Mouse (Mus musculus) stomach, postnatal 0 days (tissue): ENCODE results near the gene Ttc13. TPM values are rescaled to one million over a fixed set of nuclear protein-coding genes. Genes with fewer than 3 reads are reported as not detected.
A peak's percentile ranks its signal among the peaks of the same experiment; 100 is the strongest.

Source experiments
- ATAC-seq: fragments of 200-750 bp; cut with Nextera tagmentation; 2 replicates; pipeline ENCODE4 v1.8.0; 2017; ENCODE audit not compliant: low FRiP score, low TSS enrichment
- DNase-seq: peaks from one replicate; pipeline ENCODE4 v3.0.0-alpha.2; 2016; ENCODE audit warnings: low spot score
- H3K27ac ChIP-seq: fragments of 300-500 bp; sonication (generic); replicated peaks from 2 replicates; pipeline ENCODE4 v1.5.1; 2014; ENCODE audit warnings: mild to moderate bottlenecking, control low read depth
- H3K27me3 ChIP-seq: fragments of 300-500 bp; sonication (generic); 2 replicates; pipeline ENCODE4 v1.6.1; 2014; ENCODE audit warnings: low read length; ENCODE audit not compliant: control insufficient read depth, insufficient read depth
- H3K36me3 ChIP-seq: fragments of 300-500 bp; sonication (generic); 2 replicates; pipeline ENCODE4 v1.6.1; 2014; ENCODE audit warnings: low read length, mixed read lengths; ENCODE audit not compliant: control insufficient read depth, insufficient read depth
- H3K4me1 ChIP-seq: fragments of 300-500 bp; sonication (generic); replicated peaks from 2 replicates; pipeline ENCODE4 v1.6.1; 2014; ENCODE audit warnings: antibody characterized with exemption; ENCODE audit not compliant: control insufficient read depth, insufficient read depth
- H3K4me2 ChIP-seq: fragments of 300-500 bp; sonication (generic); replicated peaks from 2 replicates; pipeline ENCODE4 v1.6.1; 2014; ENCODE audit warnings: low read depth, mild to moderate bottlenecking, control low read depth, moderate library complexity
- H3K4me3 ChIP-seq: fragments of 300-500 bp; sonication (generic); 2 replicates; pipeline ENCODE4 v1.5.1; 2014; ENCODE audit warnings: low read depth, low read length, control low read depth
- H3K9ac ChIP-seq: fragments of 300-500 bp; sonication (generic); 2 replicates; pipeline ENCODE4 v1.6.1; 2014; ENCODE audit warnings: mild to moderate bottlenecking, low read length, control low read depth, mixed read lengths
- H3K9me3 ChIP-seq: fragments of 300-500 bp; sonication (generic); 2 replicates; pipeline ENCODE4 v1.6.1; 2016; ENCODE audit warnings: low read length; ENCODE audit not compliant: control insufficient read depth
- CTCF ChIP-seq: IDR thresholded peaks from 2 replicates; pipeline ENCODE4 v1.5.1; 2016; ENCODE audit warnings: antibody characterized with exemption, low read depth, mild to moderate bottlenecking, moderate library complexity
- EP300 ChIP-seq: optimal IDR thresholded peaks from 2 replicates; pipeline ENCODE3; 2016; ENCODE audit warnings: antibody characterized with exemption
- WGBS: fragments of 180-500 bp; shearing (Covaris S2); extraction: QIAGEN DNeasy Blood & Tissue Kit; methylation state at CpG from one replicate; pipeline ENCODE4 v1.1.7; 2014; 5-methylcytosine and 5-hydroxymethylcytosine counted together
- polyA plus RNA-seq: library from polyadenylated mRNA; unstranded; fragments of >200 nt; fragmentation: Nextera tagmentation; extraction: Ambion mirVana; gene quantifications from 2 replicates; pipeline ENCODE4 v1.2.1, GENCODE M21; 2015

Ttc13 gene
- polyA plus RNA-seq, 1 experiment from 2014 or later, result 18.7 TPM

DNA sequence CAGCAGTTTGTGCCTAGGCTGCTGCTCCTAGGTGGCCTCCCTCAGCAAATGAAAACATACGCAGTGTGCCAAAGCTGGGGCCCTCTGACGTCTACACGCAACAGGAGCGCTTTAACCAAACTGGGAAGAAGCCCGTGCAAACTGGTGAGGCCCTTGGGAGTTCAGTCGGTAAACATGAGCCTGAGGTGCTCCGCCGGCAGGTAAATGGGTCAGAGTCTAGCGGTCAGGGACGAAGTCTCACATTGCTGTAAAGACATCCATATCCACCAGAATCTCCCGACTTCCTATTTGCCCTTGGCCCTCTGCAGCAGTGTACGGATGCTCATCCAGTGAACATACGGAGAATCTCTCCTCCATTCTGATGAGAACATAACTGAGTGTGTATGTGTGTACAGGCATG lies 24.9 kb upstream of the Ttc13 start:
- H3K9me3 ChIP-seq, result no peaks in the 10 kb centered on the region
- H3K9ac ChIP-seq, result no peak overlapping the region
- H3K4me1 ChIP-seq, result no peaks in the 10 kb centered on the region
- no peak overlapping the region for H3K4me2 ChIP-seq
- no peak overlapping the region for H3K4me3 ChIP-seq
- no peaks in the 10 kb centered on the region for H3K27me3 ChIP-seq
- H3K36me3 ChIP-seq, result no peaks in the 10 kb centered on the region
- H3K27ac ChIP-seq, result no peak overlapping the region
- TF ChIP-seq EP300, result no peak
- no peak for TF ChIP-seq CTCF
- DNase-seq, result no peak
- no peak for ATAC-seq
- WGBS, result 45% methylated on average over 13 of the region's 13 CpGs

DNA sequence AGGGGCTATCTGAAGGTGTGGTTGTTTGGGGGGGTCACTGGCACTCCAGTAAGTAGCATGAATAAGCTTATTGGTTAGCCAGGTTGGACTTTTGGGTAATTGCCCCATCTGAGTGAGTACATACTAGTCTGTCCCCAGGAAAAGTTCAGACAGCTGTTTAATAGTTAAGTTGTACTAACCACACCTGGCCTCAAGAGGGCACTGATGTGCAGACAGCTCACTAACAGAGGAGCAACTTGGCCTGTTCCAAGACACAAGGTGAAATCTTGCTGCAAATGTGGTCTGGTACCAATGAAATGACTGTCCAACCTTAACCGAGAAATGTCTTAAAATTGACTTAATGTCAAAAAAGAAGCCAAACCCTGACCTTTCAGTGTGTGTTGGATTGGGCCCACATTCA lies 17.5 kb upstream of the Ttc13 start:
- ATAC-seq (no peak), DNase-seq (peak; percentile 50)
- Histone ChIP-seq H3K9ac (no peak overlapping the region), H3K27me3 (no peaks in the 10 kb centered on the region), H3K4me1 (no peaks in the 10 kb centered on the region), H3K9me3 (no peaks in the 10 kb centered on the region), H3K4me3 (no peak overlapping the region), H3K4me2 (no peak overlapping the region), H3K27ac (no peak overlapping the region), H3K36me3 (0 out of 2 replicates have a peak, but pooled peaks cover 3% of the 10 kb centered on the region)
- TF ChIP-seq CTCF (peak; percentile 80), EP300 (no peak)
- 59% methylated on average over 1 of the region's 1 CpGs for WGBS

DNA sequence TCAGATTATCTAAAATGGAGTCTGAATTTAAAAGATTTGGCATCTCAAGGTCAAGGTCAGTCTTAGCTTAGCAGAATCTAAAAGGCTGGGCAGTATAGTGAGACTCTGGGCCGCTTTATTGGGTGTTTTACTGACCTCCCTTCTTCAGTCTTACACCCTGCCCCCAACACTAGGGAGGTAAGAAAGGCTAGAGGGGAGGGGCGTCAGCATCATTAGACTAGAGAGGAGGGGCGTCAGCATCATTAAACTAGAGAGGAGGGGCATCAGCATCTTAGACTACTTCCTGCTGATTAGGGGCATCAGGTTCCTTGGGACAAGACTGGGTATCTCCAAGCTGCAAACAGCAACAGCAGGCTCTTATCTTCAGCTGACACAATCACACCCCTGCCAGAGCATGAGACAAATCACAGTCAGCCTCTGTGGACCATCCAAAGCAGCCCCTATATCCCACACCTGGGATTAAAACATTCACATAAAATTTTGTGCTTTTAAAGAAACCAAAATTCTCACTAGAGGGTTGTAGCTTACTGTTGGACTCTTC lies 13.7 kb upstream of the Ttc13 start:
- Histone ChIP-seq H3K27me3 (no peaks in the 10 kb centered on the region), H3K9ac (no peak overlapping the region), H3K4me1 (no peaks in the 10 kb centered on the region), H3K36me3 (peaks cover 19% of the 10 kb centered on the region), H3K9me3 (no peaks in the 10 kb centered on the region), H3K27ac (no peak overlapping the region), H3K4me2 (no peak overlapping the region), H3K4me3 (no peak overlapping the region)
- no peak for ATAC-seq
- TF ChIP-seq EP300 (no peak), CTCF (no peak)
- WGBS, result 66% methylated on average over 3 of the region's 3 CpGs
- no peak for DNase-seq

DNA sequence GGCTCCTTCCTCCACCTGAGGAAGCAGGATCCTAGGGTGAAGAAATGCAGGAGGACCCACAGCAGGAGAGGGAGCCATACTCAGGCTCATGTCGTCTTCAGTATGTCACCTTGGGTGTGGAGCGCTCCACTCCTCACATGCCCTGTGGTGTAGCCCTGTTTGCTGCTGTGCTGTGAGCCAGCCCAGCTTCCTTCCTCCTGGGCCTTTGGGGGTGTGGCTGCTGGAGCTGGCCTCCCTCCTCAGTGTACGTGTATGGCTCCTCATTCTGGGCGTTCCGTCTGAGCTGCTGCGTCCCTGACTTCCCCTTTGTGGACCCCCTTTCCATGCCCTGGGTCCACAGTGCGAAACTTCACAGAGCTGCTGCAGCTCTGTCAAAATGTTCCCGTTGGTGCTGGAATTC lies 11.0 kb upstream of the Ttc13 start:
- TF ChIP-seq CTCF (no peak), EP300 (no peak)
- 82% methylated on average over 8 of the region's 8 CpGs for WGBS
- Histone ChIP-seq H3K4me3 (no peak overlapping the region), H3K4me1 (no peaks in the 10 kb centered on the region), H3K4me2 (no peak overlapping the region), H3K27me3 (no peaks in the 10 kb centered on the region), H3K36me3 (peaks cover 19% of the 10 kb centered on the region), H3K27ac (no peak overlapping the region), H3K9ac (no peak overlapping the region), H3K9me3 (no peaks in the 10 kb centered on the region)
- DNase-seq (no peak), ATAC-seq (0 out of 2 replicates have a peak, but pooled peaks have one; percentile 13)

DNA sequence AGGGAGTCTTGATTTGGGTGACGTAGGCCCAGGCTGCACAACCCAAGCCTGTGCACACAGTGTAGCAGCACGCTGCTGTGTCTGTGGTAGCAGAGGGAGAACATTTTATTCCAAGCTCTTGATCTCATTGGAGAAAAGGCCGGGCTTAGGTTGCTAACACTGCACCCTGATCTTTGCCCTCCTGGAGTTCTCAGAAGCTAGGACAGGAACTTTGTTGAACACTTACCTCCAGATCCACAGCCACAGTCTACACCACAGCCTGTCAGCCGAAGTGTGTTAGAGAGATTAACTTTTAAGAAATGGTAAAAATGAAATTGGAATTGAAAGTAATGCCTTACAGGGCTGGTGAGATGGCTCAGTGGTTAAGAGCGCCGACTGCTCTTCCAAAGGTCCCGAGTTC lies 2.5 kb upstream of the Ttc13 start:
- H3K4me3 ChIP-seq, result no peak overlapping the region
- WGBS, result 93% methylated on average over 7 of the region's 7 CpGs
- H3K27me3 ChIP-seq, result no peaks in the 10 kb centered on the region
- H3K9ac ChIP-seq, result no peak overlapping the region
- no peak overlapping the region for H3K4me2 ChIP-seq
- ATAC-seq (no peak), DNase-seq (no peak)
- no peaks in the 10 kb centered on the region; the same call in none of the 2 replicates for H3K36me3 ChIP-seq
- no peaks in the 10 kb centered on the region for H3K9me3 ChIP-seq
- no peak overlapping the region for H3K27ac ChIP-seq
- TF ChIP-seq EP300 (no peak), CTCF (no peak)
- H3K4me1 ChIP-seq, result peaks cover 4% of the 10 kb centered on the region; the same call in 1 of the 2 replicates

DNA sequence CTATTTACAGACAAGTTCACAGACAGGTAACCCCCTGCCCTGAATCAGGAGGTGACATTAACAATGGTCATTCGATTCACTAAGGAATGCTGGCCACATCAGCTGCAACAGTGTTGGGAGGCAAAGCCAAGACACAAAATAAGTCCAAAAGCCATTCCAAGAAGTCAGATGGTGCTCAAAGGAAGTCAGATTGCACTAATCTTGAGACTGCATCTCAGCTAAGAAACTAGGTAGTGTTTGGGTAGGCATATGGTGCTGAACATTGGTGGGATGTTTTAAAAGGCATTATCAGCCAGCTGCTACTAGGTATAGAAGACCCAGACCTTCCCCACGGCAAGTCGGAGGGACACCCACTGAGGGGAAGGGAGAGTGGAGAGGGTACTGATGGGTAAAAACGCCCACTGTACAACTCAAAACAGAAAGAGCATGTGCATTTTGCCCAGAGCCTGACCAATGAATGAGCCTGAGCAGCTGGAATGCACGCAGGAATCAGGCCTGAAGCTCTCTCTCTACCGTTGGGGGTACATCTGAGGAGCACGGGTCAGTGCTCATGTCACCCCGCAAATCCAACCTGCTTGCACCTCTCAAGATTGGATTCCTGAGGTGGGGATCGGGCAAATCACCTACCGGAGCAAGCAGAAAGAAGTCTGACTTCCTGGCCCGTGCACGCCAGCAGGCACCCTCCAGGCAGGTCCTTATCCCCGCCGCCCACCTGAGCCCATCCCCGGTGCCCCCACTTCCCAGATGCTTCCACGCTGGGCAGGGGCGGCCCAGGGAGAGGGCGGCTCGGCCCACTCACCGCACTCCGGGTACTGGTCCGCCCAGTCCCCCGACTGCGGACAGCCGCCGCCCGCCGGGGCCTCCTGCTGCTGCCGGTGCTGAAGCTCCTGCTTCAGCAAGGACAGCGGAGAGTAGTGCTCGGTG lies 583 bp downstream of the Ttc13 start:
- 2% methylated on average over 31 of the region's 31 CpGs for WGBS
- 0 out of 2 replicates have a peak overlapping the region, but pooled peaks have one; percentile 45 for H3K27ac ChIP-seq
- peak; percentile 53 for ATAC-seq

More for the DNA sequence above, 583 bp downstream of the Ttc13 start:
- no peaks in the 10 kb centered on the region for H3K27me3 ChIP-seq
- H3K4me2 ChIP-seq, result peak overlapping the region; percentile 92
- H3K9ac ChIP-seq, result peak overlapping the region; percentile 83
- peak overlapping the region; percentile 86 for H3K4me3 ChIP-seq
- H3K9me3 ChIP-seq, result no peaks in the 10 kb centered on the region
- H3K36me3 ChIP-seq, result no peaks in the 10 kb centered on the region
- TF ChIP-seq EP300 (no peak), CTCF (no peak)
- DNase-seq, result no peak
- H3K4me1 ChIP-seq, result peaks cover 4% of the 10 kb centered on the region; the same call in 1 of the 2 replicates
